Mouse (Mus musculus) CD4-positive helper T cell, adult 2 months (primary cell): ENCODE data around the gene Tmem198.

Experiments used
- DNase-seq: peaks from one replicate; pipeline ENCODE4 v3.0.0-alpha.2; 2012; ENCODE audit warnings: low read depth, missing footprints, low spot score

The Tmem198 gene

DNA sequence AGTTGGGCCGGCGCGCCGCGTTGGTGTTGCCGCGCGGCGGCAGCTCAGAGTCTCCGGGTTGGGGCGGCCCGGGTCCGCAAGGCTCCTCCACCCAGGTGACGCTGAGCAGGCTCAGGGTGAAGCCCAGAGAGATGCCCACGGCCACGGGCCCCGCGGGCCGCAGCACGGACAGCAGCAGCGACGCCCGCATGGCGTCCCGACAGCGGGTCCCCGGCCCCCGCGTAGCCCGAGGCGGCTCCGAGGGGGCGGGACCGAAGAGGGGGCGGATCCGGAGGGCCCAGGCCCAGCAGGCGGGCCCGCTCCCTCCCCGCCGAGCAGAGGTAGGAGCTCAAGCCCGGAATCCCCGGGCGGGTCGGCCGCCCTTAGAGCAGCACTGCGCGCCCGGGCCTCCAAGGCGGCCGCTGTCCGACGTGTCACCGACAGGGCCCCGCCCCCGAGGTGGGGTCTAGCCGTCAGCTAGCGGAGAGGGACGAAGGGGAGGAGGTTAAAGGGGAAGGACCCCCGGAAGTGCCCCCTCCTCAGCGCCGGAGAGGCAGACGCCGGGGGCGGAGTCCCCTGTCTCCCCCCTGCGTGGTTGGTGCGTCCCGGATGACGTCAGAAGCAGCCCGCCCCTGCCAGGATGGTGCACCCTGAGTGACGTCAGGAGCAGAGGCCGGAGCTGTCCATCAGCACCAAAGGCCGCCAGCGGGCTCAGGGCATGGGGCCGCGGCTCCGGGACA lies at the start of gene Tmem198, which contains the start of gene Chpf:
Gene Tmem198, plus strand, starts transcription at position 617 of the 719 bp plus-strand sequence.
Gene Chpf, minus strand, starts transcription at position 392 of the 719 bp plus-strand sequence.
- DNase-seq, result peak; percentile 95

DNA sequence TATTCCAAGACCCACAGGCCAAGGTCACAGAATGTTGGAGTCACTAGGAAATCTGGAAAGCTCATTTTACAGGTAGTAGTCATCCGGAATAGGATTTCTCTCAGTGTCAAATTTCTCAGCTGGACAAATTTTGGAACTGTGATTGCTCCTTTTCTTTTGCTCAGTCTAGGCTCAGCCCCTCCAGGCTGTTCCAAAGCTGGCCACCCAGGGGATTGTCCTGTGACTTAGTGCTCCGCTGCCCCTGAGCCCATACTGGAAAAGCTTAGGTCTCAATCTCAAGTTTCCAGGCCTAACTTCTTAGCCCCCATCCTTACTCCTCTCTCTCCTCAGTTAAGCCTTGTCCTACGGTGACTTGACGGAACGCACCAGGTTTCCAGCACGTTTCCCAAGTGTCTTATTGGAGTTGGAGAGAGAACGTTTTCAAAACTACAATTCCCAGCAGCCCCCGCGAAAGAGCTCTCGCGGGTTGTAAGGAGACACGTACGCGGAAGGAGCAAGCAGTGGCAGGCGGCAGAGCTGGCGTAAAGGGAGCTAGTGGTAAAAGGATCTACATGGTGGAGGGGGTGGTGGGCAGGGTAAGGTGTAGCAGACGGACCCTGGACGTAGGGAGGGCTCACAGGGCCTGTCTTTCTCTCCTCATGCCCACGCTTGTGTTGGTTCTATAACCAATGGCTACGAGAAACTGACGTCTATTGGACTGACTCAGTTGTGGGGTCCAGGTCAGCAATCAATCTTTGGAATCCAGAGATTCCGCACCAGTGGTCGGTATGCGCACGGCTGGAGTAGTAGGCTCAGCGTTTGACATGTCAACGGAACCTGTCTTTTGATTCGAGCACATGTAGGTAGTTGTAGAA lies 43.6 kb upstream of the Tmem198 start, which contains the start of gene Gmppa:
Gene Gmppa, plus strand, starts transcription at position 456 of the 854 bp plus-strand sequence.
- DNase-seq, result peak; percentile 79

DNA sequence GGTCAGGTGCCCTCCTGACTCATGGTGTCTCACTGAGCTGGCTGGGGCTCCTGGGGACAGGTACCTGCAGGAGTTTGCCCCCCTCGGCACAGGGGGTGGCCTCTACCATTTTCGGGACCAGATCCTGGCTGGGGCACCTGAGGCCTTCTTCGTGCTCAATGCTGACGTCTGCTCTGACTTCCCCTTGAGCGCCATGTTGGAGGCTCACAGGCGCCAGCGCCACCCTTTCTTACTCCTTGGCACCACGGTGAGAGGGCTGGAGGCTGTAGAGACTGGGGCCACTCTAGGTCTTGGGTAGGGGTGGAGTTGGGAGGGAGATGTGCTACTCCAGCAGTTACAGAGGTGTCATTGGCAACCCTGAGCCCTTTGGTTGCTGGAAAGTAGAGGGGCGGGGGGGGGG lies 40.5 kb upstream of the Tmem198 start:
- DNase-seq, result no peak

DNA sequence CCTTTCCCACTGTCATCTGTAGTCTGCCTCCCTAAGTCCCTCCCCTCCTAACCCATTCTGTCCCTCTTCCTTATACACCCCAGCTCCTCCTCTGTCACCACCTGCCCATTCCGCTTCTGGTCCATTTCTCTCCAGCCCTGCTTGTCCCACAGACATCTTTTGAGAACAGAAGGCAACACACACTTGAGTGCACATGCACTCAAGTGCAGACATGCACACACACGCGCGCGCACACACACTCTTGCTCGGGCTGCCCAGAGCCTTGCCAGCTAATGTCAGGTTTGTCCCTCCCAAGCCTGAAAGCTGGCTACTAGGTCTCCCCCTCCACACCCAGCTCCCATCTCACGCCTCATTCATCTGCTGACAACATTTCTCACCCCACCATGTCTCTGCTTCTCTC lies 38.7 kb upstream of the Tmem198 start:
- DNase-seq, result no peak

DNA sequence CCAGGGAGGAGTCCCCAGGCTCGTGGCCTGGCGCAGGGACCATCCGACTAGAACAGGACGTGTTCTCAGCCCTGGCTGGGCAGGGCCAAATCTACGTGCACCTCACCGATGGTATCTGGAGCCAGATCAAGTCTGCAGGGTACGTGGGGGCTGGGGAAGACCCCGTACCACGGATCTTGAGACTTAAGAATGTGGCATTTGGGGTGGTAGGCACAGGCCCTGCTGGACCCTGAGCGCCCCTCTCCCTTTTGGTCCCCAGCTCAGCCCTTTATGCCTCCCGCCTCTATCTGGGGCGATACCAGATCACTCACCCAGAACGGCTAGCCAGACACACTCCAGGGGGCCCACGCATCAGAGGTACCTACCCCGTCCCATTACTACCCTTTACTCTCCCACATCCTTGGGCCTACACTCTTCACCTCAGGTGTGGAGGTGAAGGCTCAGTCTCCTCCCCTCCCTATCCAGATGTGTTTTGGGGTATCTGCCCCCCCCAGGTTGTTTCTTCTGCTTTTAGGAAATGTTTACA lies 37.8 kb upstream of the Tmem198 start:
- no peak for DNase-seq

DNA sequence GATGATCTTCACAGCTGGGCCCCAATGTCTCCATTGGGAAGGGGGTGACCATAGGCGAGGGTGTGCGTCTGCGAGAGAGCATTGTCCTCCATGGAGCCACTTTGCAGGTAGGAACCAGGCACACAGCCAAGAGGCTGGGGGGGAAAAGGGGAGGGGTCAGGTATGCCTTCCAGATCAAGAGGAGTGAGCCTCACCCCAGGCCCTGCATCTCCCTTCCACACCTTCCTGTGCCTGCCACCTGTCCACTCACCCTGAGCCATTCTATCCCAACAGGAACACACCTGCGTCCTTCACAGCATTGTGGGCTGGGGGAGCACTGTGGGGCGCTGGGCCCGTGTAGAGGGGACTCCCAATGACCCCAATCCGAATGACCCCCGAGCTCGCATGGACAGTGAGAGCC lies 37.2 kb upstream of the Tmem198 start:
- no peak for DNase-seq

DNA sequence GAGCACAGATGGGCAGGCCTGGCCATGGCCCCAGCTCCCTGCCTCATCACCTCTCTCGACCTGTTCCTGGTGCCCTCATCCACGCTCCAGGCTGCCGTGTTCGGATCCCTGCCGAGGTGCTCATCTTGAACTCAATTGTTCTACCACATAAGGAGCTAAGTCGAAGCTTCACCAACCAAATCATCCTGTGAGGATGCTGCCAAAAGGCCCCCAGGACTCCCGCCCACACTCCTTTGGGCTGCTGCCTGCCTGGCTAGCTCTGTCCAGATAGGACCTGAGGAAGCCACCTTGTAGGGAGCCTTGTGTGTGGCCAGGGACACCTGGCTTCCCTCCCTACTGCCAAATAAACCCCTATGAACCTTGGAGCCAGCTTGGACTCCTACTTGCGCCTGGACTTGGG lies 36.5 kb upstream of the Tmem198 start:
- no peak for DNase-seq

DNA sequence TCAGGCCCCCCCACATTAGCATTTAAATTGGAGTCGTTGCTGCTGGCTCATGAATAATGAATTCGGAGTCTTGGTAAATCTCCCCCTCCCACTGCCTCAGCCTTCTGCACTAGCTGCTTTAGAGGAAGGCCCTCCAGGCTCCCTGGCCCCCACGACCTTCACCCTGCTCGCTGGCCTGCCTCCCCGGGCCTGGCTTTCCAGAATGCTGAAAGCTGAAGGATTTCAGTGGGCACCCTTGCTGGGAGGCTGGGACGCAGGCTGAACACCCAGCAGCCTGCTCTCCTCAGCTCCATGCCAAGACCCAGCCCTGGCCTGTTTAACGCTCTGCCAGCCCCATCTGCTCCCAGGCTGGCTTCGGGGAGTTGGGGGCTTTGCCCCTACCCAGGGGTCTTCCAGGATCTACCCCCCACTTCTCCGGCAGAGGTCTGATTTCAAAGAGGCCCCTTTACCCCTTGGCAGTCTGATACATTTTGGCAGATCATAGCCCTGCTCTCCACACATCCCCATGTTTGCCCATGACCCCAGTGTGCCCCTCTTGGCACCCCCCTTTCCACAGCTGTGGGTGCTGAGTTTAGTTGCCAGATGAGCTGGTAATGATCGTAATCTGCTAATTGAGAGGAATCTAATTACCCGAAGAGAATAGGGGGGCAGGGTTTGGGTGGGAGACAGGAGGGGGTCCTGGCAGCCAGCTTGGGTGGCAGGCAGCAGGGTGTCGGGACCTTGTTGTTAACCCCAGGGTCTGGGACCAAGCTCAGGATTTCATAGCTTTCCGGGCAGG lies 35.9 kb upstream of the Tmem198 start:
- no peak for DNase-seq

DNA sequence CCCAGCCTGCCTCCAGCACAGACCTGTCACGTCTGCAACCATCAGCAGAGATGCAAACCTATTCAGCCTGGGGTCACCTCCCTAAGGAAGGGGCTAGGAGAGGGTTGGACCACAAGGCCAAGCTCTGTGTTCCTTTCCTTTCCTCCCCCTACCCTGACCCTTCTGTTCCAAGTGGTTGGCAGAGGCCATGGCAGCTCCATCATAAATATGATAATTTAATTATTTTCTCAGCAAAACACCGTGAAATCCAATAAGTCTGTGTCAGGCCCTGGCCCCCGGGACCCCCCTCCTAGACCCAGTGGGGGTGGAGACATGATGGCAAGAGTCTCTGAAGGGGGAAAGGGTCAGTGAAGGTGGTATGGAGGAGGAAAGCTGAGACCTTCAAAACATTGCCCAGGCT lies 35.1 kb upstream of the Tmem198 start:
- DNase-seq, result no peak

DNA sequence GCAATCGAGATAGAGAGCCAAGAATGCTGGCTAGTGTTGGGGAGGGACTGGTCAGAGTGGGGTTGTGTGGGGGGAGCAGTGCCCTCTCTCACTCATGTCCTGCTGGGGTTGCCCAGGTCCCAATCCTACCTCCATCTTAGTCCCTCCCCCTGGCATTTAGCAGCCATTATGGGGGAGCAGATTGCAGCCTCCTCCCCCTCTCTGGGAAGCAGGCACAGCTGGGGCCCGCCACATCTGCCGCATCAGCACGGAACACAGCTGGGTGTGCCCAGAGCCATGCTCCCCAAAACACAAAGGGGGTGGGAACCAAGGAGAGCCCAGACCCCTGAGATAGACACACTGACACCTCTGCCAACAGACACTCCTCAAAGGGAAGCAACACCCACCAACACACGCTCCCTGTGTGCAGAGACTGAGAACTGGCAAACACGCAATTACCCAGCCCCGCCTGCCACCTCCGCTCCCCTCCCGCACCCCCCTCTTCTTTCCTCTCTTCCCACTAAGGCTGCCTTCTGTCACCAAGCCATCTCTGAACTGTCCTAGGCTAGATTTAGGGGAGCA lies 34.1 kb upstream of the Tmem198 start:
- no peak for DNase-seq

DNA sequence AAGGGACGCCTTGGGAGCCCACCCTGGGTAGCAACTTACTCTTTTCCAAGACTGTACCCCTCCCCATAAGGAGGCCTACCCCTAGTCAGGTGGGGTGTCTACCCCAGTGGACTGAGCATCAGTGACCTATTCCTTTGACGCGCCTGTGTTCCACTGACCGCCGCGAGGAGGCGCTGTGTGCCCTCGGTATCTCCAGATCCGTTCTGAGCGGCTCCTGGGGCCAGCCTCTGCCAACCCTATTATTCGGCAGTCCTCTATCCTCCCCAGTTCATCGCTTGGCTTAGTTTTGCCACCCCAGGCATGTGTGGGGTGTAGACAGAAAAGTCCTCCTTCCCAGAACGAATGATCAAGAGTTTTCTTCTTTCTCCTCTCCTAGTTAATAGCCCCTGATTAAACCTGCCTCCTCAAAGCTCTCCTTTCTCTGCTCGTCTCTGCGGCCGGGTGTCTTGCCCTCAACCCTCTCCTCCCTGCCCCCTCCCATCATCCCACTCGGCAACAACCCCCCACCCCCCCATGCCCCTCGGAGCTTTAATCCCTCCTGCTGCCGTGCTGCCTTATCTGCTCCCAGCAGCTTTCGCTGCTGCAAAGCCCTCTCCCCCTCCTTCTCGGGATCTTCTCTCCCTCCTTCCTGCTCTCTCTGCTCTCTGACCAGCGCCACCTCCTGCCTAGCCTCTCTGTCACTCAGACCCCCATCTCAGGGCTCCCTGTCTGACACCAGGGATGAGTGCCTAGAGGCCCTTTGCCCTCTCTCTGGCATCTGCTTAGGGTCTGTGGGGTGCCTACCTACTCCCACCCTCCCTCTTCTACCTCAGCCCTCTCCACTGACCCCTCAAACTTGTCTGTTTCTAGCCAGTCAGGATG lies 33.4 kb upstream of the Tmem198 start:
- DNase-seq, result peak; percentile 68

DNA sequence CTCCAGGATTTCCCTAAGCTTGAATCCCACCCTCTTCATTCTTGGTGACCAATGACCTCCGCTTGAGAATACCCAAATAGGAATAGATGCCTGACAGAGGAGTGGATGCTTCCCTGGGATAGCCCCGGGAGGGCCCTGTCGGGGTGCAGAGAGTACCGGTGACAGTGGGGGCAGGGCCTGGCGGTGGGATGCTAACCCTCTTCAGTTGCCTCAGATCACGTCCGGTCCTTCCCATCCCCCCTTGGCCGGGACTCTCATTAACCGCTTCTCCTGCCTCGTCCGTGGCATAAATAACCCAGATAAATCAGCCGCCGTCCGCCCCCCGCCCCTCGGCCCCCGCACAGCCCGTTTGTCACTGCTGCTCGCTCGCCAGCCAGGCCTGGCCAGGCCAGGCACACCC lies 32.7 kb upstream of the Tmem198 start:
- no peak for DNase-seq

DNA sequence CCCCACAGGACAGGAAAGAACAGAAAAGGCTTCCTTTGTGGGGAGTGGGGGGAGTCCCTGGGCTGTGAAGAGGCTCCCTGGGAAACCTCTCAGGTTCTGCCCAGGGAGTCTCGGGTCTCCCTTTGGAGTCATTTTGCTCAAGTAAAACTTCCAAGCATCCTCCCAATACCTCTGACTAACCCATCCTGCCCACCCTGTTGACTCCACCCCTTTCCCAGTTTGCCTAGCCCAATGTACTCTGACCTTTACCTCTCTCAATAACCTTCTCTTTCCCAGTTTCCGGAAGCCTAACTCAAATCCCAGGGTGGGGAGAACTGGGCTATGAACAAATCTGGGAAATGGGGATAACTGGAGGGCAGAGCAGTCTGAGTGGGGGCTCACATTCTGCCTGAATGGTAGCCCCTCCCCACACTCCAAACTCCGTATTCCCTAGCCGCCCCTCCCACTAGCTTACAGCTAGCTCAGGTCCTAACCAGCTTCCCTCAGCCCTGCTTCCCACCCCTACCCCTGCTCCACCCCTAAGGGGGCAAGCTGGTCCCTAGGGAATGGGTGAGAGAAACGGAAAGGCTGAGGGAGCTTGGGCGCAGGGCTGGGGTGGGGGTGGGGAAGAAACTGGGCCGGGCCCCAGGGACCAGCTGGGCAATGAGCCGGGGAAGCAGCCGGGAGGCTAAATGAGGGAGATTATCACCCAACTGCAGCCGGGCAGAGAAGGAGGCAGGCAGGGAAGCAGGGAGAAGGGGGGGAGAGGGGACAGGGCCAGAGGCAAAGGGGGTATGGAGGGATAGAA lies 31.9 kb upstream of the Tmem198 start:
- no peak for DNase-seq

DNA sequence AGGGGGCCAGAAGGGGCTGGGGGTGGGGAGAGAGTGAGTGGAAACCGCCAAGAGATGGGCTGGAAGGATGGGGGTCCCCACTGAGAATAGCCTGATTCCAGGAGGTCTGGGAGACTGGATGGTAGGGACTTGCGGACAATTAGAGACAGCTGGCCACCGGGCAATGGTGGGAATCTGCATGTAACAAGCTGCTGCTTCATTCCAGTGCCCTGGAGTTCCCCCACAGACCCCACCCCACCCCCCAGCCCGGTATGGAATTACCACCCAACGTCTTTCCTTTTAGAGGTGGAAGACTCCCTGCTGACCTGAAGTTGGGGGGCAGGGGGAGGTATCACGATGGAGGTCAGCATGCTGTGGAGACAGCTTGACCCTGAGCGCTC lies 31.3 kb upstream of the Tmem198 start:
- DNase-seq, result no peak

DNA sequence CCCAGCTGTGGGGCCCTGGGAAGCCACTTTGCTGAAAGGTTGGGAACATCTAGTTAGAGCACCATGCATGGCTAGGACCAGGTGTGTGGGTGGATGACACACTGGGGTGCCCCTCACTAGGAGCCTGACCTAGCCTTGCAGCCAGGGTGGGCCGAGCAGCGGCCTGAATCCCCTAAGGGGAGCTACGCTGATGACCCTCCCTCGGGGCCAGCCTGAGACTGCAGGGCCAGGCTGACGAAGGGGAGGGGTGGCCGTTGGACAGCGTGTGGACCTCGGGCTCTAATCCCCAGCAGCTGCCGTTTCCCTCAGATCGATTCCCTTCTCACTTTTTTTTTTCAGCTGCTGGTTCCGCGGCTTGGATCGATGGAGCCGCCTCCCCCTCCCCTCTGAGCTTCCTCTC lies 30.4 kb upstream of the Tmem198 start:
- no peak for DNase-seq

DNA sequence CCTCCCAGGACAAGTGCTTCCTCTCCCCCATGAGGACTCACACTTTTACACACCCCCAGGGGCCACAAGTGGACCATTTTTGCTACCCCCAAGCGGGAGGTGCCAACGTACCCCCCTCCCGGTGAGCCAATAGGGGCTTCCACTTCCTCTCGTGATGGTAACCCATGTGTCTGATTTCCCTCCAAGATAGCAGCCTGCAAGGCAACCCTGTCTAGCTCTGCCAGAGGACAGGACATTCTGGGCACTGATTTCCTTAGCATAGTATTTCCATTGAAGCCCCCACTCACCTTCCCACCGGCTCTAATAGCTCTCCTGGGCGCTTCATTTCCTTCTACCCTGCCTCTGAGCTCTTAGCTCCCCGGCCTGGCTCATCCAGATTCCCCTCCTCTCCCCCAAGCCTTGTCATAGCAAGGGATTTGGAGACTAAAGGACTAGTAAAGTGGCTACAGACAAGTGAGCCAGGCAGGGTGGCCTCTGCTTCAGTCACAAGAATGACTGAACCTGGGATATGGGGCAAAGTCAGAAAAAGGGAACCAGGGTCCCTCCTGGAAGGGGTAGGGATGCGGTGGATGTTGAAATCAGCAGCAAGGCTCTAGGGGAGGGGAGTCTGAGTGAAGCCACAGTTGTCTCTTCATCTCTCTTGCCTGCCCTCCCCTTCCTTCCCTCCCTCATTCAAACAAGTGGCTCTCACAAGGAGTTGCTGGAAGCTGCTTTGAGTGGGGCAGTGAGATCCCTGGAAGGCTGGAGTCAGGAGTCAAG lies 29.8 kb upstream of the Tmem198 start:
- no peak for DNase-seq

DNA sequence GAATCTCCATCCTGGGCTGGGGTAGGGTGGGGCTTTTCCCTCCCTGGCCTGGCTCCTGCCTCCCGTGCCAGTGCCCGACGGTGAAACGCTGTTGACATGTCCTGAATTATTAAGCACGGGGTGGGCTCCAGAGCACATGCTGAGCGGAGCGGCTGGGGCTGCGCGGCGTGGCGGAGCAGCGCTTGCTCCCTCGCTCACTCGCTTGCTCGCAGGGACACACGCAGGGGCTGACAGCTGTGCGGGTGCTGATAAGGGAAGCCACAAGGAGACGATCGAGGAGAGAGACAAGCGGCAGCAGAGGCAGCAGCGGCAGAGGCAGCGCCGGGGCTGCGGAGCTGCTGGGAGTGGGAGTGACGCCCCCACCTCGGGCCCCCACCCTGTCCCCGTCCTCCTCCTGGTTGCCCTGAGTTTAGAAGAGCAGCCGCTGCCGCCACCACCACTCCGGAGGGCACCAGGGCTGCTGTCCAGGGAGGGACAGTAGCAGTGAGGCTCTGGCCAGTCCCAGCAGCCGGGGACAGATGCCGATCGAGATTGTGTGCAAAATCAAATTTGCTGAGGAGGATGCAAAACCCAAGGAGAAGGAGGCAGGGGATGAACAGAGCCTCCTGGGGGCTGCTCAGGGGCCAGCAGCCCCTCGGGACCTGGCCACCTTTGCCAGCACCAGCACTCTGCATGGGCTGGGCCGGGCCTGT lies 28.9 kb upstream of the Tmem198 start, which contains the start of gene Asic4:
Gene Asic4, plus strand, starts transcription at position 123 of the 692 bp plus-strand sequence.
- no peak for DNase-seq

DNA sequence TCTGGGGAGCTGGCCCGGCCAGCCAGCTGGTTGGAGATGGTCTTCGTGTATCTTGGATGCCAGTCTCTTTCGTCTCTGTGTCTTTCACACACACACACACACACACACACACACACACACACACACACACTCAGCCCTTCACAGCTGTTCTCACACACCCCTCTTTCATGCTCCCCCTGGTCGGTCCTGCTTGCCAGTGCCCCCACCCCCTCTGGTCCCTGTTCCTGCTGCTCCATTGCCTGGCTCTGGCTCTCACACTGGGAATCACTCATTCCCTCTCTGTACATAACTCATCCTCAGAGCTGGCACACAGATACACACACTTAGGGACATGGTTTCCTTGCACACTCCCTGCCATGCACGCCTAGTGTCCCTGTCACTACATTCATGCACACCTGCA lies 27.4 kb upstream of the Tmem198 start:
- no peak for DNase-seq
